Mouse (Mus musculus): ENCODE measurements around the gene Npat. TPM values are rescaled to one million over a fixed set of nuclear protein-coding genes. Genes with fewer than 3 reads are reported as not detected.

Gene Npat
- polyA plus RNA-seq, 2 experiments = 15.1 to 21.1 TPM

- H3K9ac ChIP-seq (ENCODE audit: low read depth, low read length, severe bottlenecking) = peak overlapping the region; percentile 95
- no peak for TF ChIP-seq POLR2A (IDR thresholded peaks at IDR 0.05; ENCODE audit: borderline replicate concordance, extremely low read depth, insufficient read depth, insufficient read length)
- H3K9me3 ChIP-seq (ENCODE audit: control insufficient read depth, low read length) = no peaks in the 10 kb centered on the region
- 0 out of 2 replicates have a peak, but pooled peaks cover 7% of the 10 kb centered on the region for H3K36me3 ChIP-seq (ENCODE audit: control insufficient read depth, insufficient read depth, low read length)
- no peak for ATAC-seq (ENCODE audit: low FRiP score, low read depth)
- H3K4me2 ChIP-seq (replicated peaks; ENCODE audit: low read depth, low read length, severe bottlenecking) = peak overlapping the region; percentile 64
- no peak overlapping the region for H3K27ac ChIP-seq (replicated peaks; ENCODE audit: low read depth, low read length)
- peak overlapping the region; percentile 87 for H3K4me3 ChIP-seq (replicated peaks; ENCODE audit: low read length)
- no peak for DNase-seq (ENCODE audit: low spot score)
- 75% methylated on average over 12 of the region's 12 CpGs for WGBS
- H3K27me3 ChIP-seq (ENCODE audit: control insufficient read depth, insufficient read depth, low read length) = no peaks in the 10 kb centered on the region
- H3K4me1 ChIP-seq (ENCODE audit: control insufficient read depth, insufficient read depth, low read length) = peaks cover 4% of the 10 kb centered on the region
Measured at GRCm38 (mm10) chr9:53609306-53609967, 72.6 kb downstream of the Npat start.

- peaks cover 9% of the 10 kb centered on the region for H3K36me3 ChIP-seq (ENCODE audit: control insufficient read depth, insufficient read depth, low read length)
- H3K9me3 ChIP-seq (ENCODE audit: control insufficient read depth, low read length) = no peaks in the 10 kb centered on the region
- DNase-seq (ENCODE audit: low spot score) (peak; percentile 96), ATAC-seq (ENCODE audit: low FRiP score, low read depth) (peak; percentile 95)
- 3% methylated on average over 51 of the region's 52 CpGs for WGBS
- peaks cover 4% of the 10 kb centered on the region for H3K4me1 ChIP-seq (ENCODE audit: control insufficient read depth, insufficient read depth, low read length)
- no peaks in the 10 kb centered on the region for H3K27me3 ChIP-seq (ENCODE audit: control insufficient read depth, insufficient read depth, low read length)
- H3K27ac ChIP-seq (replicated peaks; ENCODE audit: low read depth, low read length) = peak within 1 kb of the TSS; percentile 63; the same call in 1 of the 2 replicates
- peak within 1 kb of the TSS; percentile 87 for H3K4me3 ChIP-seq (replicated peaks; ENCODE audit: low read length)
- H3K9ac ChIP-seq (ENCODE audit: low read depth, low read length, severe bottlenecking) = peak within 1 kb of the TSS; percentile 95
- H3K4me2 ChIP-seq (replicated peaks; ENCODE audit: low read depth, low read length, severe bottlenecking) = peak within 1 kb of the TSS; percentile 64
- 0 out of 2 replicates have a peak, but pooled peaks have one; percentile 14 for TF ChIP-seq POLR2A (IDR thresholded peaks at IDR 0.05; ENCODE audit: borderline replicate concordance, extremely low read depth, insufficient read depth, insufficient read length)
Measured at GRCm38 (mm10) chr9:53609968-53610781, 73.3 kb downstream of the Npat start, which contains the start of gene Acat1. TSS of gene Acat1 (minus strand) at chr9:53610382.

GRCm38 (mm10) chr9:53614286-53614685 lies 77.4 kb downstream of the Npat start:
- no peaks in the 10 kb centered on the region for H3K9me3 ChIP-seq (ENCODE audit: control insufficient read depth, low read length)
- no peak overlapping the region for H3K9ac ChIP-seq (ENCODE audit: low read depth, low read length, severe bottlenecking)
- TF ChIP-seq POLR2A (IDR thresholded peaks at IDR 0.05; ENCODE audit: borderline replicate concordance, extremely low read depth, insufficient read depth, insufficient read length) = no peak
- H3K4me3 ChIP-seq (replicated peaks; ENCODE audit: low read length) = no peak overlapping the region
- WGBS = 80% methylated on average over 4 of the region's 4 CpGs
- ATAC-seq (ENCODE audit: low FRiP score, low read depth) (no peak), DNase-seq (ENCODE audit: low spot score) (no peak)
- peaks cover 36% of the 10 kb centered on the region for H3K36me3 ChIP-seq (ENCODE audit: control insufficient read depth, insufficient read depth, low read length)
- H3K4me1 ChIP-seq (ENCODE audit: control insufficient read depth, insufficient read depth, low read length) = peaks cover 2% of the 10 kb centered on the region
- no peak overlapping the region for H3K4me2 ChIP-seq (replicated peaks; ENCODE audit: low read depth, low read length, severe bottlenecking)
- no peak overlapping the region for H3K27ac ChIP-seq (replicated peaks; ENCODE audit: low read depth, low read length)
- no peaks in the 10 kb centered on the region for H3K27me3 ChIP-seq (ENCODE audit: control insufficient read depth, insufficient read depth, low read length)

DNA sequence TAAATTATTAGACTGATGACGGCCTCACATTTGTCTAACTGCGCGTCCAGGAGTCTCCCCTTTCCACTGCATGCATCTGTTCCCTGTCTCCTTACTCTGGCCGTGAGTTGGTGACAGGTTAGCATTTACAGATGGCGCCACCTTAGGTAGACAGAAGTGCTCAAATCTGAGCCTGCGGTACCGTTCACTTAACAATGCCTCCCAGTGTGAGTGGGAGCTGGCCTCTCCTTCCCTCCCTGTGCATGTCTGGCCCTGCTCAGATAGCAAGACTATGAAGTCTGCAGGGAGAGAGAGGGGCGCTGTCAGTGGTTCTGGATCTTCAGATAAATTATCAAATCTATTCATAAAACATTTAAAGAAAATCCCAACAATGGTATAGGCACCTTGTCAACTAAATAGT lies 78.4 kb downstream of the Npat start:
- Histone ChIP-seq H3K27ac (replicated peaks; ENCODE audit: low read depth, low read length) (no peak overlapping the region), H3K4me3 (replicated peaks; ENCODE audit: low read length) (no peak overlapping the region), H3K9ac (ENCODE audit: low read depth, low read length, severe bottlenecking) (no peak overlapping the region), H3K36me3 (ENCODE audit: control insufficient read depth, insufficient read depth, low read length) (peaks cover 44% of the 10 kb centered on the region), H3K9me3 (ENCODE audit: control insufficient read depth, low read length) (no peaks in the 10 kb centered on the region), H3K27me3 (ENCODE audit: control insufficient read depth, insufficient read depth, low read length) (no peaks in the 10 kb centered on the region), H3K4me2 (replicated peaks; ENCODE audit: low read depth, low read length, severe bottlenecking) (no peak overlapping the region), H3K4me1 (ENCODE audit: control insufficient read depth, insufficient read depth, low read length) (no peaks in the 10 kb centered on the region)
- TF ChIP-seq POLR2A (IDR thresholded peaks at IDR 0.05; ENCODE audit: borderline replicate concordance, extremely low read depth, insufficient read depth, insufficient read length) = no peak
- DNase-seq (ENCODE audit: low spot score) (no peak), ATAC-seq (ENCODE audit: low FRiP score, low read depth) (no peak)
- WGBS = 83% methylated on average over 8 of the region's 8 CpGs

Other genes starting within 250 kb of the Npat start
- 0.29 and 0.47 TPM in 2 replicates for gene Exph5, start 235.4 kb upstream of the Npat start, polyA plus RNA-seq (2012; rRNA removed)
- gene Exph5, start 235.4 kb upstream of the Npat start, polyA plus RNA-seq (2014; fragmentation: Nextera tagmentation; extraction: Ambion mirVana) = 1.9 and 2.3 TPM in 2 replicates
- 10.1 and 13.6 TPM in 2 replicates for gene Kdelc2, start 153.0 kb upstream of the Npat start, polyA plus RNA-seq (2012; rRNA removed)
- gene Kdelc2, start 153.0 kb upstream of the Npat start, polyA plus RNA-seq (2014; fragmentation: Nextera tagmentation; extraction: Ambion mirVana) = 22.8 and 23.9 TPM in 2 replicates
- gene 4930550C14Rik, start 134.7 kb upstream of the Npat start, polyA plus RNA-seq (2012; rRNA removed) = 0.49 and 0.80 TPM in 2 replicates
- 1.3 TPM in 2 replicates for gene 4930550C14Rik, start 134.7 kb upstream of the Npat start, polyA plus RNA-seq (2014; fragmentation: Nextera tagmentation; extraction: Ambion mirVana)
- gene Atm, start 307 bp upstream of the Npat start, polyA plus RNA-seq (2012; rRNA removed) = 6.4 and 11.0 TPM in 2 replicates
- gene Atm, start 307 bp upstream of the Npat start, polyA plus RNA-seq (2014; fragmentation: Nextera tagmentation; extraction: Ambion mirVana) = 12.5 and 15.6 TPM in 2 replicates
- gene Acat1, start 73.3 kb downstream of the Npat start, polyA plus RNA-seq (2012; rRNA removed) = 70.7 and 105 TPM in 2 replicates
- 154 and 166 TPM in 2 replicates for gene Acat1, start 73.3 kb downstream of the Npat start, polyA plus RNA-seq (2014; fragmentation: Nextera tagmentation; extraction: Ambion mirVana)
- gene Cul5, start 133.0 kb downstream of the Npat start, polyA plus RNA-seq (2012; rRNA removed) = 12.0 and 13.4 TPM in 2 replicates
- gene Cul5, start 133.0 kb downstream of the Npat start, polyA plus RNA-seq (2014; fragmentation: Nextera tagmentation; extraction: Ambion mirVana) = 42.4 and 45.5 TPM in 2 replicates
- gene Rab39, start 169.2 kb downstream of the Npat start, polyA plus RNA-seq (2012; rRNA removed) = 0.20 and 0.25 TPM in 2 replicates
- gene Rab39, start 169.2 kb downstream of the Npat start, polyA plus RNA-seq (2014; fragmentation: Nextera tagmentation; extraction: Ambion mirVana) = 0.28 and 0.81 TPM in 2 replicates
- 3.5 and 4.1 TPM in 2 replicates for gene Slc35f2, start 234.5 kb downstream of the Npat start, polyA plus RNA-seq (2012; rRNA removed)
- gene Slc35f2, start 234.5 kb downstream of the Npat start, polyA plus RNA-seq (2014; fragmentation: Nextera tagmentation; extraction: Ambion mirVana) = 4.1 and 4.5 TPM in 2 replicates

Measured in limb, embryonic 14.5 days (tissue).